ENCODE assay signal across 8 mouse cellular contexts in genomic region chr2:156421381-156422110, GRCm38 (mm10). TPM values are rescaled to one million over a fixed set of nuclear protein-coding genes. Genes with fewer than 3 reads are reported as not detected.
DNase-seq lines count a peak whose midpoint lies in the region; ATAC-seq and TF ChIP-seq lines count a peak whose summit lies in the region.

No protein-coding gene starts in this region.

- peak overlapping the region; percentile 59 for H3K4me3 ChIP-seq in lung, embryonic 15.5 days
- H3K4me3 ChIP-seq in neural tube, embryonic 15.5 days (replicated peaks): peak overlapping the region; percentile 76

- peak overlapping the region; percentile 13; the same call in 1 of the 2 replicates for H3K27ac ChIP-seq in lung, embryonic 15.5 days
- H3K27ac ChIP-seq in neural tube, embryonic 15.5 days (replicated peaks): peak overlapping the region; percentile 94

- peaks cover 30% of the 10 kb centered on the region for H3K4me1 ChIP-seq in lung, embryonic 15.5 days
- H3K4me1 ChIP-seq in neural tube, embryonic 15.5 days: peaks cover 49% of the 10 kb centered on the region

- under 1% methylated on average over 36 of the region's 36 CpGs for WGBS in lung, embryonic 15.5 days
- WGBS in neural tube, embryonic 15.5 days: under 1% methylated on average over 36 of the region's 36 CpGs

- peak; percentile 71; the same call in 1 of the 2 replicates for ATAC-seq in lung, embryonic 15.5 days (ENCODE audit: borderline replicate concordance, extremely low read depth, low FRiP score, low TSS enrichment)
- peak; percentile 80 for ATAC-seq in neural tube, embryonic 15.5 days (ENCODE audit: low FRiP score)
- ATAC-seq in activated CD4-positive, CD25-positive, alpha-beta regulatory T cell, adult 4 months: no peak

- peak overlapping the region; percentile 94 for H3K4me2 ChIP-seq in lung, embryonic 15.5 days
- H3K4me2 ChIP-seq in neural tube, embryonic 15.5 days: peak overlapping the region; percentile 81

- no peak for TF ChIP-seq POLR2A in brain, embryonic 14.5 days (IDR thresholded peaks at IDR 0.05; ENCODE audit: borderline replicate concordance, extremely low read depth, insufficient read depth, insufficient read length, poor library complexity, severe bottlenecking)

- no peaks in the 10 kb centered on the region for H3K9me3 ChIP-seq in lung, embryonic 15.5 days
- no peaks in the 10 kb centered on the region for H3K9me3 ChIP-seq in neural tube, embryonic 15.5 days (replicated peaks)

- H3K27me3 ChIP-seq in lung, embryonic 15.5 days: peaks cover 55% of the 10 kb centered on the region
- 0 out of 2 replicates have a peak, but pooled peaks cover 5% of the 10 kb centered on the region for H3K27me3 ChIP-seq in neural tube, embryonic 15.5 days (replicated peaks)

- DNase-seq in layer of hippocampus, adult 11-12 months (ENCODE audit: low spot score): peak; percentile 51
- no peak for DNase-seq in layer of hippocampus, adult 9-10 months (ENCODE audit: low spot score)
- DNase-seq in brain, embryonic 14.5 days (ENCODE audit: low read depth): peak; percentile 70
- DNase-seq in frontal cortex, postnatal 10 days (ENCODE audit: low spot score in 2 of 2): peak; percentile 50 to 53
- DNase-seq in kidney, postnatal 10 days: peak; percentile 61

- no peaks in the 10 kb centered on the region for H3K36me3 ChIP-seq in lung, embryonic 15.5 days
- no peaks in the 10 kb centered on the region for H3K36me3 ChIP-seq in neural tube, embryonic 15.5 days

- TF ChIP-seq CTCF in brain, embryonic 14.5 days (IDR thresholded peaks at IDR 0.05; ENCODE audit: borderline replicate concordance, extremely low read depth, insufficient read depth, insufficient read length): no peak

- H3K9ac ChIP-seq in lung, embryonic 15.5 days: peak overlapping the region; percentile 63
- peak overlapping the region; percentile 82 for H3K9ac ChIP-seq in neural tube, embryonic 15.5 days (replicated peaks)

RNA-seq across cellular contexts. Expression of gene Epb41l1, which starts 0.8 kb away (rescaled TPM):
- 65.2 and 99.5 TPM in 2 replicates for polyA plus RNA-seq in brain, embryonic 14.5 days (2012; rRNA removed)
- 1.6 and 2.8 TPM in 2 replicates for polyA plus RNA-seq in lung, embryonic 15.5 days (2015; fragmentation: Nextera tagmentation; extraction: Ambion mirVana)
- polyA plus RNA-seq in neural tube, embryonic 15.5 days (2015; fragmentation: Nextera tagmentation; extraction: Ambion mirVana): 12.3 and 14.8 TPM in 2 replicates
- under 1 TPM; 0.19 to 0.24 TPM for polyA plus RNA-seq in activated CD4-positive, CD25-positive, alpha-beta regulatory T cell, adult 4 months (2017; shearing (Covaris generic))
